Mouse (Mus musculus) C2C12 (cell line): ENCODE measurements around the gene Olfr323.

Source experiments
- CEBPB ChIP-seq: IDR thresholded peaks from one replicate; pipeline ENCODE4 v1.6.1; 2011; ENCODE audit warnings: low read depth, mild to moderate bottlenecking, control low read depth, moderate library complexity
- CTCF ChIP-seq: IDR thresholded peaks from one replicate; pipeline ENCODE4 v1.5.1; 2011; ENCODE audit not compliant: control insufficient read depth, insufficient read depth, insufficient read length
- MAX ChIP-seq: IDR thresholded peaks from one replicate; pipeline ENCODE4 v1.6.1; 2011; ENCODE audit warnings: mild to moderate bottlenecking, control low read depth
- MYOD1 ChIP-seq: IDR thresholded peaks from one replicate; pipeline ENCODE4 v1.6.1; 2011; ENCODE audit warnings: low read depth; ENCODE audit not compliant: control insufficient read depth, insufficient read length
- MYOG ChIP-seq: IDR thresholded peaks from one replicate; pipeline ENCODE4 v1.6.1; 2011; ENCODE audit not compliant: control insufficient read depth, insufficient read length; ENCODE audit errors: extremely low read depth
- USF1 ChIP-seq: IDR thresholded peaks from one replicate; pipeline ENCODE4 v1.6.1; 2011; ENCODE audit warnings: low read depth, mild to moderate bottlenecking, control low read depth, moderate library complexity

DNA sequence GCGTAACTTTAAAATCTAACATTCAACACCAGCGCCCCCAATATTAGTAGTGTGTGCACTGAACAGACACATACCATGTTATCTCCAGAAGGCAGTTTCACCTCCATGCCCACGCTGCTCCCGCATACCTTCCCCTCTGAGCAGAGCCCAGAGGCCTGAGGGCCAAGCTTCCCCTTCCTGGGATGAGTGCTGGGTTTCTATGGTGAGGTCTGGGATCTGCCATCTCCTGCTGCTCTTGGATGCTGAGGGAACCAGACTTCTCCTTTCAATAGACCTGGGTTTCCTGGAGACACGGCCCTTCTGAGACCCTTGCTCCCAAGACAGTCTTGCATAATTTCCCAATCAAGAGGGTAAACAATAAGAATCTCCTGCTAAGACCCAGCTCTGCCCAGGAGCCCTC is at the start of gene Olfr323:
- TF ChIP-seq CTCF = no peak
- TF ChIP-seq USF1 = no peak
- TF ChIP-seq MAX = no peak
- no peak for TF ChIP-seq MYOD1
- TF ChIP-seq MYOG = no peak
- no peak for TF ChIP-seq CEBPB
